Mouse (Mus musculus): Measurements from ENCODE around the gene Cpa4. TPM values are rescaled to one million over a fixed set of nuclear protein-coding genes. Genes with fewer than 3 reads are reported as not detected.

Gene Cpa4
- polyA plus RNA-seq (2015; fragmentation: Illumina TruSeq; extraction: RNeasy Lipid Tissue Mini Kit (QIAGEN cat#74804); ENCODE audit: insufficient read depth, low replicate concordance): not detected

DNA sequence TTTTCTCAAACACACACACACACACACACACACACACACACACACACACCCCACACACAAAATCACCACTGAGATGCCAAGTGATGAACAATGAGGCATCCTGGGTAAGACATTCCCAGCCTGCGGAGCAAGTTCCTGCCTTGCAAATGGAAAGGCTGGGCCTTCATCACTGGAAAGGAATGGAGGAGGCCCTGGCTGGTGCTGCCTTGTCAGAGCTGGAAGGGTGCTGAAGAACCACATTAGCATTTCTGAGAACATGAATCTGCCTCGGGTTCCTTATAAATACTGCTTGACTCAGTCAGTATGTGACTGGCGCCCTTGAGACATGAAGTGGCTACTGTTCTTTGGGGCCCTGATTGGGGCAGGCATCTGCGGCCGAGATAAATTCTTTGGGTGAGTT, at the start of gene Cpa4:
TSS of gene Cpa4 (plus strand) at position 301 of the 400 bp plus-strand sequence.

DNA sequence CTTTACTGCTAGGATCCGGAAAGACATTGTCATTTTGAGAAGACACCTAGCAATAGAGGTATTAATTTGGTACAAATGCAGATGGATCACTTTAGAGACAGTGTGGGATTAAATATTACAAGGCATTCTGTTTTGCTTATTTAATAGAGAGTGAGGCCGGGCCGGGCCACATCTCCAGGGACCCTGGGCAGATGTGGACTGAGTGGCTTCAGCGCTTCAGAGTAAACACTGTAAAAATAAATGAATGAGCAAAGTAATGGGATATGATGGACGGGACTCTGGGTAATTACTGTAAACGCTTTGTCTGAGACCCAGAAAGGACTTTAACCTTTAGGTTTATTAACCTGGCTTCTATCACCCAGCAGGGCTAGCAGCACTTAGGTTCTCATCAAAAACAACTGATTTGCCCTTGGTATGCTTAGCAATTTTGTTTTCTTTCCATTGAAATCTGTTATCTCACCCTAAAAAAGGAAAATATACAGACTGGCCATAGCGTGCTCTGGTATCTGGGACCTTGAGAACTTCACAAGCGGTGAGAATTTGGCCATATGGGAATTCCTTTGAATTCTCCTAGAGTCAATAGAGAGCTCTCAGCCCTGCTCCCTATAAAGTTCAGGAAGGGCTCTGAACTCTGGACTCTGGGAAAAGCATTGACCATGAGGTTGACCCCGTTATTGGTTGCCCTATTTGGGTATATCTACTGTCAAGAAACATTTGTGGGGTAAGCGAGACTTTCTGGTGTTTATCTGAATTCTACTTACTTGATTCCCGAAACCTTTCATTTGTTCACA, 27.0 kb upstream of the Cpa4 start, which contains the start of gene Cpa2:
TSS of gene Cpa2 (plus strand) at position 574 of the 791 bp plus-strand sequence.

DNA sequence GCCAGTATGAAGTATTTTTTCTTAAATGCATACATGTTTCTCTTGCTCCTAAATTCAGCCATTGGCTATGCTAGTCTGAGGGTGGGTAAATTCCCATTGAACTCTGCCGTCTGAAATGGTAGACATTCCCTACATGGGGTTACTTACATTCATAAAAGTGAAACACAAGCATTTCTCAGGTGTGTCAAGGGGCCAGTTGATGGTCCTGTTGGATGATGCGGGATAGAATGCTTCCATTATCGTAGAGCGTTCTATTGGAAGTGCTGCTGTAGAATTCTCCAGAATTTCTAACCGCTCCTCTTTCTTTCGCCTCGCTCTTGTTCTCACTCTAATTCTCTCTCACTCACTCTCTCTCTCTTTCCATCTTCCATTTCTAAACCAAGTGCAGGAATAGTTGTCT, 42.5 kb downstream of the Cpa4 start, which contains the start of gene Cpa5:
TSS of gene Cpa5 (plus strand) at position 301 of the 400 bp plus-strand sequence.

DNA sequence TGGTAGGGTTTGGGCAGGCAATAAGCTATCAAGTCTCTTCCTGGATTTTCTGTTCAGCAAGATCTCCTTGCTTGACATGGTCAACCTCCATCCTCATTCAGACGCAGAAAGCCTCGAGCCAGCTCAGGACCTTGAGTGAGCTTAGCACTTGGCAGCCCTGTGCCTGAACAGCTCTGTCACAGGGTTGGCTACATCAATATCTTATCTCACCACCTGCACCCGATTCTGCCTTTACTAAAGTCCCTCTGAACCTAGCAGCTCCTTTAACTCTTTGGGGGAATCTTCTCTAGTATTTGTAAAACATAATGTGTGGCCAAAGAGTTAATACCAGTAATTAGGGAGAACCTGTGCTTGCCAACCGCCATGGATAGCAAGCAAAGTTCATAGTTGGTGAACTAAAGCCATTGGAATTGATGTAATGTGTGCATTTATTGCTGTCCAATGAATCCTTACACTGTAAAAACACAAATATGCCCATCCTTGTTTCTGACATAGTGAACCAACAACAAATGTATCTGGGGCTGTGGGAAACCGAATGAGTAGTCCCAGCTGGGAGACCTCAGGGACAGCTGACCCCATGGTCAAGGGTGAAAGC, 70.6 kb downstream of the Cpa4 start, which contains the start of gene Cpa1:
TSS of gene Cpa1 (plus strand) at position 545 of the 595 bp plus-strand sequence.

Other genes starting within 250 kb of the Cpa4 start
- 20.9 TPM for gene Zc3hc1, start 177.3 kb upstream of the Cpa4 start, polyA plus RNA-seq (2015; fragmentation: Illumina TruSeq; extraction: RNeasy Lipid Tissue Mini Kit (QIAGEN cat#74804); ENCODE audit: insufficient read depth, low replicate concordance)
- gene Klhdc10, start 166.5 kb upstream of the Cpa4 start, polyA plus RNA-seq (2015; fragmentation: Illumina TruSeq; extraction: RNeasy Lipid Tissue Mini Kit (QIAGEN cat#74804); ENCODE audit: insufficient read depth, low replicate concordance): 23.8 TPM
- gene Tmem209, start 58.6 kb upstream of the Cpa4 start, polyA plus RNA-seq (2015; fragmentation: Illumina TruSeq; extraction: RNeasy Lipid Tissue Mini Kit (QIAGEN cat#74804); ENCODE audit: insufficient read depth, low replicate concordance): 46.8 TPM
- not detected for gene Ssmem1, start 58.5 kb upstream of the Cpa4 start, polyA plus RNA-seq (2015; fragmentation: Illumina TruSeq; extraction: RNeasy Lipid Tissue Mini Kit (QIAGEN cat#74804); ENCODE audit: insufficient read depth, low replicate concordance)
- 2.9 TPM for gene Cpa2, start 26.8 kb upstream of the Cpa4 start, polyA plus RNA-seq (2015; fragmentation: Illumina TruSeq; extraction: RNeasy Lipid Tissue Mini Kit (QIAGEN cat#74804); ENCODE audit: insufficient read depth, low replicate concordance)
- gene Cpa5, start 42.6 kb downstream of the Cpa4 start, polyA plus RNA-seq (2015; fragmentation: Illumina TruSeq; extraction: RNeasy Lipid Tissue Mini Kit (QIAGEN cat#74804); ENCODE audit: insufficient read depth, low replicate concordance): not detected
- gene Cpa1, start 70.8 kb downstream of the Cpa4 start, polyA plus RNA-seq (2015; fragmentation: Illumina TruSeq; extraction: RNeasy Lipid Tissue Mini Kit (QIAGEN cat#74804); ENCODE audit: insufficient read depth, low replicate concordance): 6.3 TPM
- 10.2 TPM for gene Cep41, start 125.4 kb downstream of the Cpa4 start, polyA plus RNA-seq (2015; fragmentation: Illumina TruSeq; extraction: RNeasy Lipid Tissue Mini Kit (QIAGEN cat#74804); ENCODE audit: insufficient read depth, low replicate concordance)
- 3.5 TPM for gene Mest, start 155.2 kb downstream of the Cpa4 start, polyA plus RNA-seq (2015; fragmentation: Illumina TruSeq; extraction: RNeasy Lipid Tissue Mini Kit (QIAGEN cat#74804); ENCODE audit: insufficient read depth, low replicate concordance)

All from spleen, adult 10 weeks (tissue).